Mouse (Mus musculus) kidney, adult 2 months (tissue): ENCODE measurements around the gene Olfr390.

Experiments used
- CTCF ChIP-seq: fragments of 200-500 bp; conservative IDR thresholded peaks from 2 replicates; pipeline ENCODE4 v1.5.1; 2011; ENCODE audit warnings: low read depth, mild to moderate bottlenecking, control low read depth, low read length, moderate library complexity, mixed read lengths; ENCODE audit not compliant: insufficient read depth, insufficient read length
- POLR2A ChIP-seq: fragments of 200-500 bp; IDR thresholded peaks from one replicate; pipeline ENCODE4 v1.6.1; 2011; ENCODE audit warnings: low read depth, low read length, control low read depth

GRCm38 (mm10) chr11:73780613-73781012 is 2.2 kb upstream of the Olfr390 start, which contains the start of gene Olfr389:
- TF ChIP-seq POLR2A, result no peak
- TF ChIP-seq CTCF, result no peak
